Mouse (Mus musculus) C3H10T1/2 (cell line): ENCODE measurements around the gene Serpina3i. TPM values are rescaled to one million over a fixed set of nuclear protein-coding genes. Genes with fewer than 3 reads are reported as not detected.

Source experiments
- polyA plus RNA-seq, 2 experiments: library from polyadenylated mRNA; unstranded; fragments of >200 nt; fragmentation: generic; extraction: Trizol; gene quantifications; one replicate each; pipeline ENCODE4 v1.2.1; 2012; ENCODE audit warnings: missing spikeins in 2 of 2

Serpina3i gene
- under 1 TPM in 1 of 2 experiments, not detected in 1; 0.11 TPM for polyA plus RNA-seq

GRCm38 (mm10) chr12:104262863-104263262 lies at the start of gene Serpina3i:
Gene Serpina3i (plus strand): TSS chr12:104263122.

GRCm38 (mm10) chr12:104214445-104214753 lies 48.5 kb upstream of the Serpina3i start, which contains the start of gene Serpina3f:
Gene Serpina3f (plus strand): TSS chr12:104214544.

GRCm38 (mm10) chr12:104235915-104236314 lies 27.0 kb upstream of the Serpina3i start, which contains the start of gene Serpina3g:
Gene Serpina3g (plus strand): TSS chr12:104236245.

GRCm38 (mm10) chr12:104314253-104314652 lies 51.3 kb downstream of the Serpina3i start, which contains the start of gene Serpina3j:
Gene Serpina3j (plus strand): TSS chr12:104314553.

Other genes with a start within 250 kb of the Serpina3i start
- under 1 TPM; 0.04 to 0.05 TPM for gene Serpina9, start 249.4 kb upstream of the Serpina3i start, polyA plus RNA-seq
- gene Serpina12, start 218.7 kb upstream of the Serpina3i start, polyA plus RNA-seq, result not detected
- gene Serpina5, start 162.0 kb upstream of the Serpina3i start, polyA plus RNA-seq, result not detected
- not detected for gene Serpina3a, start 150.4 kb upstream of the Serpina3i start, polyA plus RNA-seq
- not detected for gene Serpina3b, start 135.1 kb upstream of the Serpina3i start, polyA plus RNA-seq
- not detected for gene Serpina3c, start 109.3 kb upstream of the Serpina3i start, polyA plus RNA-seq
- under 1 TPM in 1 of 2 experiments, not detected in 1; 0.06 TPM for gene Serpina3f, start 48.6 kb upstream of the Serpina3i start, polyA plus RNA-seq
- gene Serpina3g, start 26.9 kb upstream of the Serpina3i start, polyA plus RNA-seq, result 10 to 100 TPM in 1 of 2 experiments, 1 to 10 TPM in 1; 1.7 to 11.9 TPM
- gene Serpina3j, start 51.4 kb downstream of the Serpina3i start, polyA plus RNA-seq, result not detected
- gene Serpina3k, start 75.4 kb downstream of the Serpina3i start, polyA plus RNA-seq, result not detected
- gene Serpina3m, start 75.4 kb downstream of the Serpina3i start, polyA plus RNA-seq, result not detected
- gene Serpina3n, start 143.6 kb downstream of the Serpina3i start, polyA plus RNA-seq, result under 1 TPM; 0.01 to 0.27 TPM
- under 1 TPM; 0.04 to 0.34 TPM for gene Gsc, start 210.2 kb downstream of the Serpina3i start, polyA plus RNA-seq